Mouse (Mus musculus): Measurements from ENCODE around the gene Gm9817.
A peak's percentile ranks its signal among the peaks of the same experiment; 100 is the strongest.

Gene Gm9817

DNA sequence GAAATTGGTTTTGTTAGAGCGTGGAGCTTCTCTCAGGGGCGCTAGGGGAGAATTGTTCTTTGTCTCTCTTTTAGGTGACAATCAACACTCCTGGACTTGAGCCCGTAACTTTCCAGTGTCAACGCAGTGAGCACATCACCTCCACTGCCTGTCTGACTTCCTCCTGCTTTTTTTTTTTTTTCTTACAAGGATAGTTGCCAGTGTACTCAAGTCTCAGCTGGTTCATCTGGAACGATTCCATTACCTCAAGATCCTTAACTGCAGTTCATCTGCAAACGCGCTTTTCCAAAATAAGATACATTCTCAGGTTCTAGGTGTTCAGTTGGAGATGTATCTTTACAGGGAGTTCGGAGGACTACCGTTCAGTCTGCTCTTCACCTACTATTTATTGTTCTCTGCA lies 16.5 kb downstream of the Gm9817 start:
- DNase-seq: no peak

DNA sequence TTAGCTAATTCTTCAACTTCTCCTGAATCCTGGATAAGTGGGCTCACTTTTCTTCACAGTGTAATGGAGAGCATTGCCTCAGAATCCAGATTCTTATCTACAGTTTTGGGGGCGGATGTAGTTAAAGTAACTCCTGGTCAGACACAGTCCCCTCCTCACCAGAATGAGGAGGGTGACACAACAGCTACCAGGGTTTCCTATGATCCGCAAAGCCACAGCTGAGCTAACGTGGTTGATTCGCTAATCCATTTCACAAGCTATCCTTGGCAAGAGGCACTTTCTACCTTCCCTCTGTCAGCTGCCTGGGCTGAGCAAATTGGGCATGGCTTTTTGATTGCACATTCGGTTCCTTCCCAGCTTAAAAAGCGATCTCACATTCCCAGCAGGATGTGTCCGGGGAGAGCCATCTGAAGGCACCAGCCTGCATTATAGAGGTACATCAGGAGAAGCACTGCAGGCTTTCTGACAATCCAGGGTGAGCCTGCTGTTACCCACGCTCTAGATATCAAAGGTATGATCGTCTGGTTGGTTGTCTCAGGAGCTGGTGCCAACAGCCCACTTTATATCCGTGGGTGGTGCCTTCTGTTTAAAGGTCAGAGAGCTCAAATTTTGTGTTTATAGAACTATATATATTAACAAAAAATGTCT lies 21.2 kb downstream of the Gm9817 start:
- no peak for DNase-seq

DNA sequence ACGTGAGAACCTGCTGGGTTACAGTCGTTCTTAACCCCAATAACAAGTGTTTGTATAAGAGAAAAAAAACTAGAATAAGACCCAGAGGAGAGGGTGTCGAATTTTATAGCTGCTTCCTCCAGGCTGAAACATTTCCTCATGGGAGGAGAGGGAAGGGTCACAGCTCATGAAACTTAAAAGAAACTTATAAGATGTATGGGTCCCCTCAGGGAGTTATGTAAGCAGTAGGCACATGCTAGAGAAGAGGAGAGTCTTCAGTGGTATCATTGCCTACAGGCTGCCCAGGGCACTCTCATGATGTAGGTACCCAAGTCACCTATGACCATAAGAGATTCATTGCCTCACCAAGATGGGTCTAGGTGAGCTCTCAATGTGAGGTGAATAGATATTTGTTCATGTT lies 28.0 kb downstream of the Gm9817 start:
- no peak for DNase-seq

DNA sequence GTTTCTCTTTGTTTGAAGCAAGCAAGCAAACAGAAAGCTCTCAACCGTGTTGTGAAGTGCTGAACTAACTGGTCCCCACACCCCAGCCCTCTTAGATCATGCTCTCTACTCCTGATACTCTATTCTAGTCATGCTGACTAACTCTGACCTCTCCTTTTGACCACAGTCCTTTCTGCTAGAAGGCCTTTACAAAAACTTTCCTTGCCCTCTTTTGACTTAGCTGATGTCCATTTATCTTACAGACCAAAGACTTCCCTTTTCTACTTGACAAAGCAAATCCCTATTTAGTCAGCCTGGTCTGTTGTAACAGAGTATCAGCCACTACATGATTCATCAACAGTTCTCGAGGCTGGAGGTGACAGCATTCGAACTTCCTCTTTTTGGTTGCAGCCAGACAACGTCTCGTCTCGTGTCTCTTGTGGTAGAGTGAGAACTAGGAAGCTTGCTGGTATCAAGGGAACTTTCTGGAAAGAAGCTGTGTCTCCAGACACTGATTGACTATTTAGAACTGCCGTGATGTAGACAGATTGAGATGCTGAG lies 30.4 kb downstream of the Gm9817 start:
- DNase-seq: peak; percentile 29 to 34

DNA sequence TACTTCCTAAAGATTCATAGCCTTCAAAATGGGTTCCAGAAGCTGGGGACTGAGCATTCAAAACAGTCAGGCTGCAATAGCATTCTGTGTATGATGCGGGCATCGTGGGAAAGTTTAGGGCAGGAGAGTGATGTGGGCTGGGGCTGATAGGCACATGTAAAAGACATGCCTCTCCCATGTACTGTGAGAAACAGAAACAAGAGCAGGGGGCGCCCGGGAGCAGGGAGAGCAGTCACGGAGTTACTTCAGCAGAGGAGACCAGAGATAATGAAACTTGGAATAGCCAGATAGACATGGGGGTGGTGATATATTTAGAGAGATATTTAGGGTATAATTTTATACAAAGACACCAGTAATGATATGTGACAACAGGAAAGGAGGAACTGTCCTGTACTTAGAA lies 39.9 kb downstream of the Gm9817 start:
- no peak for DNase-seq

DNA sequence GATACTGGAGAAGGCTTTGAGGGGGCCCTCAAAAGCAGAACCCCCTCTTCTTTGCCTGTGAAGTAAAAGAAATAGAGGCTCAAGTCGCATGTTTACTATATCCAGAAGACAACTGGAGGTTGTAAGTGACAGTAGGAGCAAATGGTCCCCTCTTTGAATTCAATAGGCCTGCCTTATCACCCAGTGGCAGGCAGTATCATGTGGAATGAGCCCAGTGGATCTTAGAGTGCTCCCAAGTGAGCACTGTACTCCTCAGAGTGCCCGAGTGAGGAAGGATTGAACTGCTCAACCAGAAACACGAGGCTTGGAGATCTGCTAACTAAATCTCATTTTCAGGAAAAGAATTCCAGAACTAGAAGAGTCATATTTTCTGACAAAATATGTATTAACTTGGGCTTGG lies 40.3 kb downstream of the Gm9817 start:
- DNase-seq: no peak
